Mouse (Mus musculus) mouse trophoblast stem cell (cell line): ENCODE measurements around the gene Avpr1b.

Source experiments
- in situ Hi-C, 2 experiments: fragments of 300-500 bp; cut with MseI, MboI; formaldehyde crosslinking; loops; 2 replicates in 1 of 2; 3 replicates in 1 of 2; pipeline ENCODE4 v1.15.1; 2025

Avpr1b gene

DNA sequence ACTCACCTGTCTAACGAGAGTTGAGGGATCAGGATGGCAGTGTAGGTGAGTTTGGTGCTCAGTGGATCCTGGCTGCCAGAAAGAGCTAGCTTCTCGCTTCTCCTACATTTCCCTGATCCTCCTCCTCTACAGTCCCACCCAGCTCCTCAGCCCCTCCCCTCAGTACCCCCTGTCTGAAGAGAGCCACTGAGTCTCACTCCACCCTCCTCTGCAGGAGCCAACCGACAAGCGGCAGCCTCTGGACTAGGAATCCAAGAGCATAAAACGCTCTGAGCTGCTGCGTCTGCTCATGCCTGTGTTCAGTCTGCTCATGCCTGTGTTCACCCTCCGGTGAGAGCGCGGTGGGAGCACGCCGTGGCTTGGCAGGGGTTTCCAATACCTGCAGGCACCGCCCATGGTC is at the start of gene Avpr1b:
Gene Avpr1b (plus strand): TSS at position 335 of the 400 bp plus-strand sequence.
- in situ Hi-C loops: no loop called here

DNA sequence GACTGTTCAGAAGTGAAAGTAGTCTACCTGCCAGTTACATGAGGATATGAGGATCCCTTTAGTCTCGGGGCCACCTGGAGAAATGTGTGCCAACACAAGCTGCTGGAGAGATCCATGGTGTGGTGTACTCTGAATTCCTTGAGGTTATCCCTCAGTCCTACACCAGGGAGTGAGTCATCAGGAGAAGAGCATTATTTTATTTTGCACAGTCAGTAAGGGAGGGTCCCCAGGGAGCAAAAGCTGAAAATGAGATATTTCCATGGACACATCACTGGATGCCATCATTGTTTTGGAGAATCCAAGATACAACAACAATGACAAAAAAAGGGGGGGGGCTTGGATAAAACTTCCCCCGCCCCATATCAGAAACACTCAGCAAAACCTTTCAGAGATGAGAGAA is 47.1 kb upstream of the Avpr1b start:
- in situ Hi-C loops: loop anchor here in 1 of 2 experiments (25.0 kb wide), 1 partner anchor 265 kb away; the partner anchor contains the start of gene Ikbke

DNA sequence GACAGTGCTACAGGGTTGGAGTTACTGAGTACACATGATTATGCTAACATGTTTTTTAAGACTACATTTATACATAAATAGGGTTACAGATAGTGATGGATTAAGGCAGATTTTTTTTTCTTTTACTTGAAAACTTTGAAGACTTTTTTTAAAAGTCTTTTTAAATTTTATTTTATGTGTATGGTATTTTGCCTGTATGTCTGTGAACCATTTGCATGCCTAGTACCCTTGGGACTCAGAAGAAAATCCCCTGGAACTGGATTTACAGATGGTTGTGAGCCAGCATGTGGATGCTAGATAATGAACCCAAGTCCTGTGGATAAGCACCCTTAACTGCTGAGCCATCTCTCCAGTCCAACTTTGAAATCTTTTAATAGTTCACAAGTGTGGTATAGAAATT is 45.6 kb upstream of the Avpr1b start:
- in situ Hi-C loops: loop anchor here in 1 of 2 experiments (25.0 kb wide), 1 partner anchor 266 kb away; the partner anchor contains the start of gene Ikbke

DNA sequence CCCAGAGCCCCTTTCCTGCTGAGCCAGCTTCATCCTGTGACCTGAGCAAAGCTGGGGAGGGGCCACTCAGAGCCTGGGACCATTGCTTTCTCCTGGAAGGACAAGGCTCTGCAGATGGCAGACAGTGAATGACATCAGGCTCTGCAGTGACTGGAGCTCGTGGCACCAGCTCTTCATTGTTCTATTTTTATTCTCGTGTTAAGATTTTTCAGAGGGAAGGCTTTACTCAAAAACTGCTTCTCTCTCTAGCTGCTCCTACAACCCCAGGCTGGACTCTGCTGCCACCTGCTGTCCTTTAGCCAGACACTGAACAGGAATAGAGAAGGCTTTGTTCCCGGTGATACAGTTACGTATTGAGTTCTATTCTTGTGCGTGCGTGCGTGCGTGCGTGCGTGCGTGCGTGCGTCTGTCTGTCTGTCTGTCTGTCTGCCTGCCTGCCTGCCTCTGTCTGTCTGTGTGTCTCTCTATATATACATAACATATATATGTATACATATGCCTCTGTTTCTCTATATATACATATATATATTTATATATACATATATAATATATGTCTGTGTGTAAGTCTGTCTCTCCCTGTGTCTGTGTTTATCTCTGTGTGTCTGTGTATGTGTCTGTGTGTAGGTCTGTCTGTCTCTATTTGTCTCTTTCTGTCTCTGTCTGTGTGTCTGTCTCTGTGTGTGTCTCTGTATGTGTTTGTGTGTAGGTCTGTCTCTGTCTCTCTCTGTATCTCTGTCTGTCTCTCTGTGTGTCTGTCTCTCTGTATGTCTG is 43.8 kb upstream of the Avpr1b start:
- in situ Hi-C loops: loop anchor here in 1 of 2 experiments (25.0 kb wide), 1 partner anchor 268 kb away; the partner anchor contains the start of gene Ikbke

DNA sequence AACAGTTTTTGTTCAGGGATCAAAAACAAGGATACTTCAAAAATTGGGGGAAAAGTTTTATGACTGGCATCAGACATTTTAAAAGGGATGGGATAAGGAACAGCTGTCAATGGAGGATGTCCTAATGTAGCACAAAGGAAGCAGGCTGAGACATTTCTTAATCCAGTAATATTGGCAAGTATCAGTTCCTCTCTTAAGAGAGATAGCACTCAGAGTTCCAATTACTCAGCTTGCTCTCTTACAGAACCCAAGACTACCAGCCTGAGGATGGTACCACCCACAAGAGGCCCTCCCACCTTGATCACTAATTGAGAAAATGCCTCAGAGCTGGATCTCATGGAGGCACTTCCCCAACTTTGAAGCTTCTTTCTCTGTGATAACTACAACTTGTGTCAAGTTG is 38.5 kb upstream of the Avpr1b start:
- in situ Hi-C loops: loop anchor here in 1 of 2 experiments (25.0 kb wide), 1 partner anchor 273 kb away; the partner anchor contains the start of gene Ikbke

DNA sequence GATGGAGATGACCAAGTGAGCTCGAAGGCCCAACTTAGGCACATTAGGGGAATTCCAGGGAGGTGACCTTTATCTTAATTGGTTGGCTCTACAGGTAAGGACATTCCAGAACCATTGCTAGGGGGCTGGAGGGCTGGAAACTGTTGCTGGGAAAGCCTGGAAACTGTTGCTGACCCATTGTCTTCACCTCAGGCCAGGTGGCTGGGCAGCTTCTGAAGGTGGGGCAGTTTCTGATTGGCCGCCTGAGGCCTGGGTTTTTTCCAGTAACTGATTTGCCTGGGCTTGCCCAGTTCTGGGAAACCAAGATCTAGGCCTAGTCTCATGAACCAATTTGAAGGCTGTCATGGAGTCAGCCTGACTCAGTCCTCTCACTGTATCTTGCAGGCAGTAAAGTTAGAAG is 37.0 kb upstream of the Avpr1b start:
- in situ Hi-C loops: loop anchor here in 1 of 2 experiments (25.0 kb wide), 1 partner anchor 275 kb away; the partner anchor contains the start of gene Ikbke

DNA sequence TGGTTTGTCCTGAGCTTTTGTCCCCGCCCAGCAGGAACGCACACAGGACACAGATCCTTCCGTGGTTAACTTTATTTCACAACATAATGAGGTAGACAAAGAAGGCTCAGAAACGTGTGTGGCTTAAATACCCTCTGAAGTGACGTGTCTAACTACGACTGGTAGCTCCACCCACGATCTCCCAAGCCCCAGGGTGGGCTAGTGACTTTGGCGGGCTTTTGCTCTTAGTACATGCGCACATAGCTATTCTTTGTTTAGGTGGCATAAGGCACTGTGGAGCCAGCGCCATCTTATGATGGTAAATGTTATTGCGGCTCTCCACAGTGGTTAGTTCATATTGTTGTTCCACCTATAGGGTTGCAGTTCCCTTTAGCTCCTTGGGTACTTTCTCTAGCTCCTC is 33.0 kb upstream of the Avpr1b start:
- in situ Hi-C loops: loop anchor here in 1 of 2 experiments (25.0 kb wide), 1 partner anchor 279 kb away; the partner anchor contains the start of gene Ikbke

DNA sequence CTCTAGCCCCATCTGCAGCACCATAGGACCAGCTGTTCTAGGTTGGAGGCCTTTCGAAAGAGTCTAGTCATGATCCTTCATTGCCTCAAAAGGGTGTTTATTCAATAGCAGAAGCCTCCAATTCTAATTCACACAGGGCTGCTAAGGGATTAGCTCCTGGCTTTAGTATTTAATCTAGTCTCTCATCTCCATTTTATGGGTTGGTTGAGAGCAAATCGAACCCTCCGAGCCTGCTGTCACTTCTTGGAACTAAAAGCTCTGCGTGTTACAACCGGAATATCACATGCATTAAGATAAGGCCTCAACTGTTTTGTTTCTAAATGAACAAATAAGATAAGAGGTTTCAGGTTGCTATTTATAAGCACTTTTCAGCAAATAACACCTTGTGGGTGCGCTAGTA is 29.3 kb upstream of the Avpr1b start:
- in situ Hi-C loops: loop anchor here in 1 of 2 experiments (25.0 kb wide), 1 partner anchor 282 kb away; the partner anchor contains the start of gene Ikbke

DNA sequence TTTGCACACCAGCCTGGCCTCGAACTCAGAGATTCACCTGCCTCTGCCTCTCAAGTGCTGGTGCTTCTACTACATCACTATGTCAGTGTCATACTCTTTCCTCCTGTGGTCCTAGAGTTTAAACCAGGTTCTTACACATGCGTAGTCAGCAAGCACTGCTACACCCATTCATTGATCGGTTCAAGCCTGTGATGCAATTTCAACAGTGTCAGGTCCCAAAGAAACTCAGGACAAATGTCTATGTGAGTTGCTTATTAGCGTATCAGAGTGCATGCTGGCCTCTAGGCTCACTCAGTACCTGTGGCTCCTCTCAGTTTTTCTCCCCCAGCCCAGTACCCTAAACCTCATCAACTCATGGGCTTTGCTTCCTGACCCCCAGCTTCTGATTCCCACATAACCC is 28.6 kb upstream of the Avpr1b start:
- in situ Hi-C loops: loop anchor here in 1 of 2 experiments (25.0 kb wide), 1 partner anchor 283 kb away; the partner anchor contains the start of gene Ikbke

DNA sequence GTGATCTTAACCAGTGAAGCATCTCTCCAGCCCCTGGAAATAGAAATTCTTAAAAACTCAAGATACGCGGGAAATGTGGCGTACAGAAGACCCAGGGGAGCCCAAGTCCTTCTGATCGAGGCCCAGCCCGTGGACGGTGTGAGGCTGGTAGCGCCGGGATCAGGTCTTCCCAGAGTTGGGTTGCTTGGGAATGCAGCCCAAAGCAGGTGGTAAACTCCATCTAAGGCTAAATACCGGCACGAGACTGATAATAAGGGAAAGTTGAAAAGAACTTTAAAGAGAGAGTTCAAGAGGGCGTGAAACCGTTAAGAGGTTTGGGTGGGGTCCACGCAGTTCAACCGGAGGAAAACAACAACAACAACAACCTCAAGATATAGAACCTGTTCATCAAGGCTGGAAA is 25.3 kb upstream of the Avpr1b start:
- in situ Hi-C loops: loop anchor here in 1 of 2 experiments (25.0 kb wide), 1 partner anchor 286 kb away; the partner anchor contains the start of gene Ikbke

DNA sequence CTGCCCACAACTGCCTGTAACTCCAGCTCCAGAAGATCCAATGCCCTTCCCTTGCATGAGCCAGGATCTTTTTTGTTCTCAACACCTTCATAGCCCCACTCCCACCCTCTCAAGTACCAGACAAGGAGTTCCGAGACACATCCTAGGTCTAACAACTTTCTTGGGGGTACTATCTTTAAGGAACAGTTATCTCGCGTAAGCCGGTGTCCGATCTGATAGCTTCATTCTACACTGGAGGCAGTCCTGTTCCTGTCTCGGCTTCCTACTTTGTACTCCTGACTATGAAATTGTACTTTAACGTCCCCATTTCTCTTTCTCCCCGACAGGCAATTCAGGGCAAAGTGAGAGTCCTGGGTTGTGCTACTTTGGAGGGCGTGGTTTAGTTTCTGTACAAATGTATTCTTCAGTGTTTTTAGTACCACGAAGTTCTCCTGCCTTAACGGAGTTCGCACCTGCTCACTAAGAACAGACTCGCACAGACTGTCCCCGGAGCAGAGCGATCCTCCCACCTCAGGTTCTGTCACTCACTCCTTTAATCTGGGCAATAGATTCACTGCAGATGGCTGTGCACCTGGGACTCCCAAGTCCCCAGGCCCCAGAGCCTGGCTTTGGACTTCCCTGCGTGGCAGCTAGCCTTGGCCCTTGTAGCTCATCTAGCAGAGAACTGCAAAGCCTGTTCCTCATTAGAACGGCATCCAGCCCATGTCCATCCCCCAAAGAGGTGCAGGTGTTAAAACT is 19.9 kb upstream of the Avpr1b start:
- in situ Hi-C loops: no loop called here

DNA sequence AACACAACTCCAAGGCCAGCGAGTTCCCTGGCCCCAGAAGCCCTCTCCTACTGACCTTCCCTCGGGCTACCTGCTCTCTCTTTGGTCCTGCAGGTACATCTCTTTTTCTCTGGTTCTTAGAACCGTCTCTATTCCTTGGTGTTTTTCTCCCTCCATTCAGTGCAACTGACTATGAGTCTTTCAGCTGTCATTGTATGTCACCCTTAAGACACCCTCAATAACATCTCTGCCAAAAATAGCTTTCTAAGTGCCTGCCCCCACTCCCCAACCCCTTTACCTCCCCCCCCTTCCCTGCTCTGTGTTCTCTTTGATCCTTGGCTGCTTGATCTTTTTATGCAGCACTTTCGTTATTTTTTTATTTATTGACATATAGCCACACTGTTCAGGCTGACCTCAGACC is 18.6 kb upstream of the Avpr1b start:
- in situ Hi-C loops: no loop called here

DNA sequence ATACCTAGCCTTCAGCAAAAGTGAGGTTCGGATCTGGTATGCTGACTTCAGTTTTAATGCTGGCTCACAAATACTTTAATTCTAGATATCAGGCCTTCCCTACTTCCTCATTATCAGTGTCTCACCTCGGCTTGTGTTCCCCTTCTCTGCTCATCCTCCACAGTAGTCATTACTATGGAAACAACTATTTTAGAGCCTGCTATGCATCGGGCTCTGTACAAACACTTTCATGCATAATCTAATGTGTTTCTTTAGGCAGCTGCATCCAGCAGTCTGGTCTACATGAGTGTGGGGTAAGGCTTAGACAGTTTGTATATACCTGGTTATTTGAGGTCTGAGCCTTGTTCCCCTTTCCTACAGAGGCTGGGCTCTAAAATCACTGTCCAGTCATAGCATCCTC is 15.4 kb upstream of the Avpr1b start:
- in situ Hi-C loops: no loop called here

DNA sequence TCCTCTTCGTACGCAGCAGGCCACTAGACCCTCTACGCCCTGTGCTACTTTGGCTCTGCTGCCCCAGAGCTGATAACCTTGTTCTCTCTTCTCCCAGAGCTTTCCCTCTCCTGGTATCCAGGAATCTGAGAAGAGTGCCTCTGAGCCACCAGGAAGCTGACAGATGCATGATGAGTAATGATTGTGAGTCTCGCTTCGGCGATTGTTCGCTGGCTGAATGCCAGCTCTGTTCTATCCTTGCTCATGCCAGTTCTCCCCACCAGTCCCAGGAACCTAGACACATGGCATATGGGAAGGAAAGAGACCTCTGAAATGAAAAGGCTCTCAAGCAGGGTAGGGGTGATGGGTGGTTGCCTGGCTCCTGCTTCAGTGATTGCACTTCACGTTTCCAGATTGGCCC is 12.2 kb upstream of the Avpr1b start:
- in situ Hi-C loops: no loop called here

DNA sequence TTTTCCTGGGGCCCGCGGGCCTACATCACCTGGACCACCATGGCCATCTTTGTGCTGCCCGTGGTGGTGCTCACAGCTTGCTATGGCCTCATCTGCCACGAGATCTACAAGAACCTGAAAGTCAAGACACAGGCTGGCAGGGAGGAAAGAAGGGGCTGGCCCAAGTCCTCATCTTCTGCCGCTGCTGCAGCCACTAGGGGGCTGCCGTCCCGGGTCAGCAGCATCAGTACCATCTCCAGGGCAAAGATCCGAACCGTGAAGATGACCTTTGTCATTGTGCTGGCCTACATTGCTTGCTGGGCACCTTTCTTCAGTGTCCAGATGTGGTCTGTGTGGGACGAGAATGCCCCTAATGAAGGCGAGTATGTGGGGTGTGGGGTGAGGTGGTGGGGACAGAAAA is 1.3 kb downstream of the Avpr1b start:
- in situ Hi-C loops: no loop called here

DNA sequence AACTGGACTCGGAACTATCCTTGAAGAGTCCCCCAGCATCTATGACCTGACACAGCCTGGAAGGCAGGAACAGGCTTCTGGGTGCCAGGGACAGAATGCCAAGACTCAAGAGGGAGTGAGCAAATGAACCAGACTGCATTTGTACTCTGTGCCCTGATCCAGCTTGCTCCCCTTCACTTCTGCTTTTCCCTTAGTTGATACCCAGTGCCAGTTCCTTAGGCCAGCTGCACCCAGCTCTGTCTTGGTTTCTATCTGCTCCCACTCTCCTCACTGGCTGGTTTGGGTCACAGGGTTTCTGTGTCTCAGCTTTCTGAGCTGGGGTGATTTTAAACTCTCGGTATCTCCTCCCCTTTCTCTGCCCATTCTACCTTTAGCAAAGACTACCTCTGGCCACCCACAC is 7.7 kb downstream of the Avpr1b start:
- in situ Hi-C loops: no loop called here

DNA sequence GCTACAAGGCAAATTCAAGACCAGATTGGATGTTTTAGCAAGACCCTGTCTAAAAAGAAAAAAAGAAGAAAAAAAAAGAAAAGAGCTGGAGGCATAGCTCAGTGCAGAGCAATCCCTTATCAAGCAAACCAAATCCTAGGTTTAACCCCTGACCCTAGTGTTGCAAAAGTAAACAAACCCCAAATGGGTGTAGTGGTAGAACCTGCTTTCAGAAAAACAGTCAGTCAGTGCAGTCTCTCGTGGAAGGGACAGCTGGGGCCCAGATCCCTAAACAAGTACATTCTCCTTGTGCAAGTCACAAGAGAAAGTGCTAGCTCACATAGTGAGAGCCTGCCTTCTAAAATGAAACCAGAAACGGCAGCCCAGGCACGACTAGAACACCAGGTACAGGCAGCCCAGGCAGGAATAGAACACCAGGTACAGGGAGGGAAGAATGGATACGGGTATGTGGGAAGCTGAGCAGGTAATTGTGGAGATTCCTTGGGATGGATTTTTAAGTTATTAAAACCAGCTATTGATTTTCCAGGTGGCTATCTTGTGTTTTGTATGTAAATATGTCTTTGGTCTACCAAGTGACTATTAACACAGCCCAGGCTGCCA is 13.6 kb downstream of the Avpr1b start:
- in situ Hi-C loops: no loop called here

DNA sequence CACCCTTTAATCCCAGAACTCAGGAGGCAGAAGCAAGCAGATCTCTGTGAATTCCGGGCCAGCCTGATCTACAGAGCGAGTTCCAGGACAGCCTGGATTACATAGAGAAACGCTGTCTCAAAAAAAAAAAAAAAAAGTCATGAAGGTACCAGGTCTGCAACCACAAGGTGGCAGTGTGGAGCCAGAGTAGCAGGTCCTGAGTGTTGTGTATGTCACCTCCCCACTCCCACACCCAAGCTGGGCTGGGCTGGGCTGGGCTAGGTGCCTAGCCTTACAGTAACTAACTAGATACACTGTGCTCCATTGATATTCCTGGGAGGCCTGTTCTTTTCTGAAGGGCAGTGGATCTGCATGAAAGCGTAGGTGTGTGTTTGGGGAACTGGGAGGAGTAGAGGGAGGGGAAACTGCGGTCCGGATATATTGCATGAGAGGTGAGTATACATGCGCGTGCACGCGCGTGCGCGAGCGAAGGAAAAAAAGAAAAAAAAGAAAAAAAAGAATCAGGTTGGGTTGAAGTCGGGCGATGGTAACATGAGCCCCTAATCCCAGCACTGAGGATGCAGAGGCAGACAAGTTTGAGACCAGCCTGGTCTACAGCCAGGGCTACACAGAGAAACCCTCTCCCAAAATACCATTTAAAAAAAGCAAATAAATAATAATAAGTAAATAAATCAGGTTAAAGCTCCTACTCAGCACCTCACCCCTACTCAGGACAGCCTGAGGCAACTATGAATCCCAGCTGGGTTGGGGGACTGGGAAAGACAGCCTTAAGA is 14.5 kb downstream of the Avpr1b start:
- in situ Hi-C loops: no loop called here

DNA sequence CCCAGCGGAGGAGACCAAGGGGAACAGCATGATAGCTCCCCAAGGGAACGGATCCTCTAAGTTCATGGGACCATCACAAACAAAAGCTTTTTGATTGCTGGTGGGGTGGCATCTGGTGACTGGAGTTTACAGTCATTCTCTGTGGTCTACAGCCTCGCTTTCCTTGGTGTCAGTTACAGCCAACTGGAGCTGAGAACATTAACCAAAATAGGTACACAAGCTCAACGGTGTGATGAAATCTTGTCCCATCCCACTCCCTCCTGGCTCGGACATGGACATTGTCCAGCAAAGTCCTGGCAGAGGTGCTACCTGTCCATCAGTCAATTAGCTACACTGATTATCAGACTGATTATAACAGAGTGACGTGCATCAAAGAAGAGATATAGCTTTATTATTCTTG is 15.6 kb downstream of the Avpr1b start:
- in situ Hi-C loops: no loop called here

DNA sequence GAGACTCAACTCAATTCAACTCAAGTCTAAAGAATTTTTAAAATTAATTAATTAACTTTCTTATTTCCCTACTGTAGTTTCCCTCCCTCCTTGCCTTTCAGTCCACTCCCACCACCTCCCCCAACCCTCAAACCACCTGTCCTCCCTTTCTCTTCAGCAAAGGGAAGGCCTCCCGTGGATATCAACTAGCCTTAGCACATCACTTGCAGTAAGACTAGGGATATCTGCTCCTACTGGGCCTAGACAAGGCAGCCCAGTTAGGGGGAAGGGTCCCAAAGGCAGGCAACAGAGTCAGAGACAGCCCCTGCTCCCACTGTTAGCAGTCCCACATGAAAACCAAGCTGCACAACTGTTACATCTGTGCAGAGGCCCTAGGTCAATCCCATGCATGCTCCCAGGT is 17.1 kb downstream of the Avpr1b start:
- in situ Hi-C loops: no loop called here
